Mouse (Mus musculus) embryonic facial prominence, embryonic 12.5 days (tissue): Measurements from ENCODE around the gene Anxa5. TPM values are rescaled to one million over a fixed set of nuclear protein-coding genes. Genes with fewer than 3 reads are reported as not detected.
A peak's percentile ranks its signal among the peaks of the same experiment; 100 is the strongest.

Source experiments
- ATAC-seq: fragments of 200-750 bp; cut with Nextera tagmentation; 2 replicates; pipeline ENCODE4 v1.8.0; 2017; ENCODE audit not compliant: insufficient number of reproducible peaks, insufficient read depth, low FRiP score, low TSS enrichment
- H3K27ac ChIP-seq: fragments of 300-500 bp; sonication (generic); 2 replicates; pipeline ENCODE4 v1.5.1; 2016; ENCODE audit warnings: mild to moderate bottlenecking
- H3K27me3 ChIP-seq: fragments of 300-500 bp; sonication (generic); 2 replicates; pipeline ENCODE4 v1.6.1; 2016; ENCODE audit warnings: mild to moderate bottlenecking, moderate library complexity
- H3K36me3 ChIP-seq: fragments of 300-500 bp; sonication (generic); 2 replicates; pipeline ENCODE4 v1.6.1; 2016; ENCODE audit warnings: mild to moderate bottlenecking
- H3K4me1 ChIP-seq: fragments of 300-500 bp; sonication (generic); 2 replicates; pipeline ENCODE4 v1.6.1; 2016
- H3K4me2 ChIP-seq: fragments of 300-500 bp; sonication (generic); replicated peaks from 2 replicates; pipeline ENCODE4 v1.6.1; 2016; ENCODE audit warnings: mild to moderate bottlenecking, moderate library complexity
- H3K4me3 ChIP-seq: fragments of 300-500 bp; sonication (generic); 2 replicates; pipeline ENCODE4 v1.5.1; 2016; ENCODE audit warnings: mild to moderate bottlenecking
- H3K9ac ChIP-seq: fragments of 300-500 bp; sonication (generic); 2 replicates; pipeline ENCODE4 v1.6.1; 2016; ENCODE audit warnings: mild to moderate bottlenecking, moderate library complexity
- H3K9me3 ChIP-seq: fragments of 300-500 bp; sonication (generic); 2 replicates; pipeline ENCODE4 v1.6.1; 2016; ENCODE audit warnings: mild to moderate bottlenecking, moderate library complexity
- WGBS: fragments of 180-500 bp; shearing (Covaris S2); methylation state at CpG from one replicate; pipeline ENCODE4 v1.1.7; 2016; 5-methylcytosine and 5-hydroxymethylcytosine counted together
- polyA plus RNA-seq: library from polyadenylated mRNA; unstranded; fragments of >200 nt; fragmentation: Nextera tagmentation; extraction: Ambion mirVana; gene quantifications from 2 replicates; pipeline ENCODE4 v1.2.1, GENCODE M21; 2016

The Anxa5 gene
- polyA plus RNA-seq, 1 experiment from 2014 or later, result 196 TPM

GRCm38 (mm10) chr3:36486176-36486575, 10.5 kb upstream of the Anxa5 start:
- Histone ChIP-seq H3K27ac (no peak overlapping the region), H3K36me3 (no peaks in the 10 kb centered on the region), H3K9ac (no peak overlapping the region), H3K4me2 (no peak overlapping the region), H3K4me1 (peaks cover 9% of the 10 kb centered on the region), H3K27me3 (no peaks in the 10 kb centered on the region), H3K9me3 (no peaks in the 10 kb centered on the region), H3K4me3 (no peak overlapping the region)
- ATAC-seq, result no peak
- 41% methylated on average over 6 of the region's 6 CpGs for WGBS

GRCm38 (mm10) chr3:36484292-36484691, 8.6 kb upstream of the Anxa5 start:
- Histone ChIP-seq H3K9ac (no peak overlapping the region), H3K4me1 (peaks cover 9% of the 10 kb centered on the region), H3K36me3 (no peaks in the 10 kb centered on the region), H3K27ac (no peak overlapping the region), H3K4me3 (no peak overlapping the region), H3K9me3 (no peaks in the 10 kb centered on the region), H3K4me2 (no peak overlapping the region), H3K27me3 (no peaks in the 10 kb centered on the region)
- 91% methylated on average over 4 of the region's 4 CpGs for WGBS
- ATAC-seq, result no peak

GRCm38 (mm10) chr3:36482940-36483339, 7.2 kb upstream of the Anxa5 start:
- H3K36me3 ChIP-seq, result no peaks in the 10 kb centered on the region
- 35% methylated on average over 9 of the region's 9 CpGs for WGBS
- no peak overlapping the region for H3K4me3 ChIP-seq
- no peak for ATAC-seq
- peaks cover 9% of the 10 kb centered on the region for H3K4me1 ChIP-seq
- no peak overlapping the region for H3K9ac ChIP-seq
- no peaks in the 10 kb centered on the region for H3K27me3 ChIP-seq
- no peak overlapping the region for H3K27ac ChIP-seq
- no peak overlapping the region for H3K4me2 ChIP-seq
- H3K9me3 ChIP-seq, result no peaks in the 10 kb centered on the region

- H3K4me3 ChIP-seq, result no peak overlapping the region
- 0 out of 2 replicates have a peak overlapping the region, but pooled peaks have one; percentile 70 for H3K27ac ChIP-seq
- H3K4me1 ChIP-seq, result peaks cover 12% of the 10 kb centered on the region
- ATAC-seq, result peak; percentile 35; the same call in 1 of the 2 replicates
- H3K27me3 ChIP-seq, result no peaks in the 10 kb centered on the region
- 6% methylated on average over 11 of the region's 11 CpGs for whole genome bisulfite sequencing
- no peak overlapping the region for H3K4me2 ChIP-seq
- no peaks in the 10 kb centered on the region for H3K36me3 ChIP-seq
- H3K9ac ChIP-seq, result no peak overlapping the region
- H3K9me3 ChIP-seq, result no peaks in the 10 kb centered on the region
These were observed 6.1 kb upstream of the Anxa5 start for GRCm38 (mm10) chr3:36481776-36482193.

- H3K4me2 ChIP-seq, result no peak overlapping the region
- 82% methylated on average over 2 of the region's 2 CpGs for WGBS
- H3K27ac ChIP-seq, result no peak overlapping the region
- no peak overlapping the region for H3K9ac ChIP-seq
- no peaks in the 10 kb centered on the region for H3K36me3 ChIP-seq
- no peak for ATAC-seq
- H3K9me3 ChIP-seq, result no peaks in the 10 kb centered on the region
- H3K4me1 ChIP-seq, result peaks cover 18% of the 10 kb centered on the region
- H3K27me3 ChIP-seq, result no peaks in the 10 kb centered on the region
- H3K4me3 ChIP-seq, result no peak overlapping the region
These were observed 4.8 kb upstream of the Anxa5 start for GRCm38 (mm10) chr3:36480486-36480885.

GRCm38 (mm10) chr3:36478776-36479175, 3.1 kb upstream of the Anxa5 start:
- 80% methylated on average over 8 of the region's 8 CpGs for WGBS

GRCm38 (mm10) chr3:36476261-36477155, 814 bp upstream of the Anxa5 start:
- 32% methylated on average over 20 of the region's 20 CpGs for WGBS
- Histone ChIP-seq H3K4me3 (peak overlapping the region; percentile 67), H3K9me3 (no peaks in the 10 kb centered on the region), H3K9ac (peak overlapping the region; percentile 70), H3K36me3 (no peaks in the 10 kb centered on the region), H3K4me2 (peak overlapping the region; percentile 87), H3K4me1 (peaks cover 10% of the 10 kb centered on the region; the same call in 1 of the 2 replicates), H3K27me3 (no peaks in the 10 kb centered on the region), H3K27ac (peak overlapping the region; percentile 81)
- no peak for ATAC-seq

More at GRCm38 (mm10) chr3:36478776-36479175, 3.1 kb upstream of the Anxa5 start:
- Histone ChIP-seq H3K27ac (no peak overlapping the region), H3K27me3 (no peaks in the 10 kb centered on the region), H3K9me3 (no peaks in the 10 kb centered on the region), H3K4me1 (peaks cover 18% of the 10 kb centered on the region), H3K9ac (no peak overlapping the region), H3K36me3 (no peaks in the 10 kb centered on the region), H3K4me3 (no peak overlapping the region), H3K4me2 (no peak overlapping the region)
- ATAC-seq, result no peak

- Histone ChIP-seq H3K27ac (peak overlapping the region; percentile 81), H3K36me3 (no peaks in the 10 kb centered on the region), H3K9me3 (no peaks in the 10 kb centered on the region), H3K4me2 (peak overlapping the region; percentile 87), H3K4me1 (peaks cover 9% of the 10 kb centered on the region; the same call in 1 of the 2 replicates), H3K4me3 (peak overlapping the region; percentile 67), H3K27me3 (no peaks in the 10 kb centered on the region), H3K9ac (peak overlapping the region; percentile 70)
- ATAC-seq, result peak; percentile 42
- WGBS, result 2% methylated on average over 24 of the region's 24 CpGs
These were observed 683 bp downstream of the Anxa5 start for GRCm38 (mm10) chr3:36474938-36475483.

GRCm38 (mm10) chr3:36474421-36474820, 1.3 kb downstream of the Anxa5 start:
- no peaks in the 10 kb centered on the region for H3K36me3 ChIP-seq
- H3K4me1 ChIP-seq, result peaks cover 9% of the 10 kb centered on the region; the same call in 1 of the 2 replicates
- no peak overlapping the region for H3K9ac ChIP-seq
- no peak overlapping the region for H3K27ac ChIP-seq
- no peaks in the 10 kb centered on the region for H3K27me3 ChIP-seq
- 79% methylated on average over 5 of the region's 5 CpGs for WGBS
- no peak for ATAC-seq
- H3K9me3 ChIP-seq, result no peaks in the 10 kb centered on the region
- H3K4me3 ChIP-seq, result 0 out of 2 replicates have a peak overlapping the region, but pooled peaks have one; percentile 67
- peak overlapping the region; percentile 87 for H3K4me2 ChIP-seq

GRCm38 (mm10) chr3:36473222-36473621, 2.5 kb downstream of the Anxa5 start:
- 95% methylated on average over 5 of the region's 5 CpGs for WGBS
- no peaks in the 10 kb centered on the region for H3K9me3 ChIP-seq
- no peak overlapping the region for H3K9ac ChIP-seq
- no peaks in the 10 kb centered on the region for H3K27me3 ChIP-seq
- H3K27ac ChIP-seq, result no peak overlapping the region
- H3K4me2 ChIP-seq, result no peak overlapping the region
- ATAC-seq, result no peak
- no peak overlapping the region for H3K4me3 ChIP-seq
- H3K36me3 ChIP-seq, result no peaks in the 10 kb centered on the region
- H3K4me1 ChIP-seq, result peaks cover 9% of the 10 kb centered on the region; the same call in 1 of the 2 replicates

GRCm38 (mm10) chr3:36471856-36472255, 3.8 kb downstream of the Anxa5 start:
- H3K9ac ChIP-seq, result no peak overlapping the region
- H3K27me3 ChIP-seq, result no peaks in the 10 kb centered on the region
- ATAC-seq, result no peak
- H3K36me3 ChIP-seq, result no peaks in the 10 kb centered on the region
- WGBS, result 67% methylated on average over 4 of the region's 4 CpGs
- H3K4me3 ChIP-seq, result no peak overlapping the region
- H3K4me2 ChIP-seq, result no peak overlapping the region
- no peaks in the 10 kb centered on the region for H3K9me3 ChIP-seq
- peaks cover 7% of the 10 kb centered on the region; the same call in 1 of the 2 replicates for H3K4me1 ChIP-seq
- H3K27ac ChIP-seq, result no peak overlapping the region

- Histone ChIP-seq H3K4me2 (no peak overlapping the region), H3K36me3 (no peaks in the 10 kb centered on the region), H3K27me3 (no peaks in the 10 kb centered on the region), H3K27ac (no peak overlapping the region), H3K9ac (no peak overlapping the region), H3K9me3 (no peaks in the 10 kb centered on the region), H3K4me3 (no peak overlapping the region), H3K4me1 (no peaks in the 10 kb centered on the region)
- no peak for ATAC-seq
- 23% methylated on average over 2 of the region's 2 CpGs for WGBS
These were observed 6.8 kb downstream of the Anxa5 start for GRCm38 (mm10) chr3:36468871-36469270.
